Mouse (Mus musculus) layer of hippocampus, adult 11-12 months (tissue): ENCODE results near the gene Myo6.
A peak's percentile ranks its signal among the peaks of the same experiment; 100 is the strongest.

Experiments
- DNase-seq: peaks from one replicate; pipeline ENCODE4 v3.0.0; 2022; ENCODE audit warnings: low spot score

The Myo6 gene

GRCm38 (mm10) chr9:80164611-80165474 is at the start of gene Myo6:
Gene Myo6, plus strand, starts transcription at chr9:80165031.
- DNase-seq = peak; percentile 94

- no peak for DNase-seq
Measured at GRCm38 (mm10) chr9:80145992-80146587, 18.7 kb upstream of the Myo6 start.

GRCm38 (mm10) chr9:80149594-80149993 is 15.2 kb upstream of the Myo6 start:
- DNase-seq = no peak

- peak; percentile 69 for DNase-seq
Measured at GRCm38 (mm10) chr9:80155277-80155676, 9.6 kb upstream of the Myo6 start.

- DNase-seq = no peak
Measured at GRCm38 (mm10) chr9:80156780-80157179, 8.1 kb upstream of the Myo6 start.

- no peak for DNase-seq
Measured at GRCm38 (mm10) chr9:80157840-80158465, 6.9 kb upstream of the Myo6 start.

GRCm38 (mm10) chr9:80158937-80159336 is 5.9 kb upstream of the Myo6 start:
- DNase-seq = no peak

- no peak for DNase-seq
Measured at GRCm38 (mm10) chr9:80161451-80161850, 3.4 kb upstream of the Myo6 start.

- DNase-seq = no peak
Measured at GRCm38 (mm10) chr9:80163126-80163723, 1.6 kb upstream of the Myo6 start.

GRCm38 (mm10) chr9:80164191-80164590 is 640 bp upstream of the Myo6 start:
- no peak for DNase-seq

- DNase-seq = no peak
Measured at GRCm38 (mm10) chr9:80165690-80166089, 859 bp downstream of the Myo6 start.

GRCm38 (mm10) chr9:80166425-80166824 is 1.6 kb downstream of the Myo6 start:
- DNase-seq = no peak

DNA sequence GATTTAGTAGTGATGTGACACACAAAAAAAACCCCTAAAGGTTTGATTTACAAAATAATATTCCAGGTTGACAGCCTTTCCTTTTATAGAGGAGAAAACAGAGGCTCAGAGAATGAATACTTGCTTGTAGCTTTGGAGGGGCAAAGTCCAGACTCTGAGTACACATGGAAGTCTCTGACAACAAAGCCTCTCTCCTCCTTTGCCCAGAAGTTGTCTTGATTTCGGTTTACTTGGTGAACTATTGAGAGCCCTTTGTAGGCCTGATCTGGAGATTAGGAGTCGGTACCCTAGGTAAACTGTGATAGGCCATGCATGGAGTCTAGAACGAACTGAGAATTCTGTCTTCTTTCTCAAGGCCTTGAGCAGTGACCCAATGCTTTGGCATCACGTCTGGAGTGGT is 2.3 kb downstream of the Myo6 start:
- DNase-seq = no peak

DNA sequence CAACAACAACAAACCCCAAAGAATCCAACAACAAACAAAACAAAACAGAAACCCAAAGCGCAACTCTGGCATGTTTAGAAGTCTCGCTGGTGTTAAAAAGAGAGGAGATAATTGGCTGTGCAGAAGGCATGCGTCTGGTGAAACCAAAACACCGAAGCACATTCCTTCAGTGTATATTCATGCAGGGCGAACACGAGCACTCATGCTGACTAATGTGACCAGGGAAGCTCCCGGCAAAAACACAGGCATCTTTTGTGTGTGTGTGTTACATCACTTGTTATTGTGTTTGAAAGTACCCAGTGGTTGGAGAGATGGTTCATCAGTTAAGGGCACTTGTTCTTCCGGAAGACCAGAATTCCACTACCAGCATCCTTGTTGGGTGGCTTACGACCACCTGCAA is 4.7 kb downstream of the Myo6 start:
- no peak for DNase-seq

DNA sequence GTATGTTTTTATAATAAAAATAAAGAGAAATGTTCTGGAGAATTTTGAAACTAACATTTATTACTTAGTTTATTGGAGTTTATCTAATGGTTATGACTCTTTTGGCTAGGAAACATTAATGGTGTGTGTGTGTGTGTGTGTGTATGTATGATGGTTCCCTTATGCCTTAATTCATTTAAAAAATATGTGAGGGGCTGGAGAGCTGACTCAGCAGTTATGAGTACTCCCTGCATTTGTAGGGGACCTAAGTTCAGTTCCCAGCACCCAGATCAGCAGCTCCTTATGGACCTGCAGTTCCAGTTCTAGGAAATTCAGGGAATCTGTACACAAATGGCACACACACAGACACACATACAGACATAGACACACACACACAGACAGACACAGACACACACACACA is 6.4 kb downstream of the Myo6 start:
- no peak for DNase-seq

DNA sequence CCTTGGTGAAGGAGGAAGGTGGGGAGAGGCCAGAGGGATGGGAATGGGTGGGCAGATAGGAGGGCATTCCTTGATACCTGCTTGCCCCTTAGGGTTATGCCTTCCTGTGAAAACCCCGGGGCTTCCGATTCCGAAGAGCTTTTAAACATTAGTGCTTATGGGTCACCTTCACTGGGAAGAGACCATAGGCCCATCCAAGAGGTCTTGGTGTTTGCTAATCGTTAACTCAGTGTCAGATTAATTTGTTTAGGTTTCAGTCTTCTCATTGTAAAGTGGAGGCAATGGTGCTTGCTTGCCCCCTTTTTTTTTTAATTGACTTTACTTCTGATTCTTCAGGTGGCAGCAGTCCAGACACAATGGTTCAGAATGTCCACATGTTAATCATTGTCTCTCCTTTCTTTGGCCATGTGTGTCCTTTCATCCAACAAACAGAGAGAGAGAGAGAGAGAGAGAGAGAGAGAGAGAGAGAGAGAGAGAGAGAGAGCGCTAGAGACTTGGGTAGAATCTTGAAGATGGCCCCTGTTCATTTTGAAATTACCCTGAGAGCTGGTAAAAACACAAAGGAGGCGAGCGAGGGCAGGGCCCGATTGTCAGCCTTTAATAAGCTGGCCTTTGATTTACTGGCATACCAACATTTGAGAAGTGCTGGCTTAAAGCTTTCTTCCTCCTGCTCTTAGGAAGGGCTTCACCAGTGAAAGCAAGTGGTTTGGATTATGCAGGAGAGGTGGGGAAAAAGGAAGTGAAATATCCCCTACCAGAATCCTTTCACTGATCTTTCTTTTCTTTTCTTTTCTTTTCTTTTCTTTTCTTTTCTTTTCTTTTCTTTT is 7.8 kb downstream of the Myo6 start:
- no peak for DNase-seq

- DNase-seq = no peak
Measured at GRCm38 (mm10) chr9:80173629-80174028, 8.8 kb downstream of the Myo6 start.

DNA sequence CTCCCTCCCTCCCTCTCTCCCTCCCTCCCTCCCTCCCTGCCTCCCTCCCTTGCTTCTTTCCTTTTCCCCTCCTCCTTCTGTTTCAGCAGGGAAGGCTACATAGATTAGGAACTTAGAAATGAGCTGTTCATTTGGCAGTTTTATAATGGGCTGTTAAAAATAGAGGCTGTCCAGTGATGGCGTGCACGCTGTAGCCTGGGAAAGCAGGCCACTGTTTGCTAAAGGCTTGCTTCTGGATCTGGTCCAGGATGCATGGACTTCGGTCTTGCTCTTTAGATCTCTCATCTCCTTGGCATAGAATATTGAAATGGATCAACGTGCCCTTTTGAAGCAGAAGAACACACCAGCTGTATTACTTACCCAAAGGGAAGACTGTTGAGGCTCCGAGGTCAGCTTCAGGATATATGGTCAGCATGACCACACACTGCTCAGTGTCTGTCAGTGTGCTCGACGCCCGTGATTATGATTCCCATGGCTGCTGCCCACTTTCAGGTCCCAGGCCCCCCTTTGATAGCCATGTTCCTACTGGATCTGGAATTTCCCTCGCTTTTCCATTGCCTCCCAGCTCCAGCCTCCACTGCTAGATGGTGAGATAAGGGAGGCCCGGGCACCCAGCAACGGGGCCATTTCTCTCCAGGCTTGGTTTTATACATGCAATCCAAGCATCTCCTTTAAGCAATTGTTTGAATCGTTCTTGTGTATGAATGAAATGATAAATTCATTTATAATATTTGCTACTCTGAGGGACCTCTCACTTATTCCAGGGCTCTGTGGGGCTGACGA is 12.1 kb downstream of the Myo6 start:
- DNase-seq = no peak

- no peak for DNase-seq
Measured at GRCm38 (mm10) chr9:80178670-80179069, 13.8 kb downstream of the Myo6 start.

DNA sequence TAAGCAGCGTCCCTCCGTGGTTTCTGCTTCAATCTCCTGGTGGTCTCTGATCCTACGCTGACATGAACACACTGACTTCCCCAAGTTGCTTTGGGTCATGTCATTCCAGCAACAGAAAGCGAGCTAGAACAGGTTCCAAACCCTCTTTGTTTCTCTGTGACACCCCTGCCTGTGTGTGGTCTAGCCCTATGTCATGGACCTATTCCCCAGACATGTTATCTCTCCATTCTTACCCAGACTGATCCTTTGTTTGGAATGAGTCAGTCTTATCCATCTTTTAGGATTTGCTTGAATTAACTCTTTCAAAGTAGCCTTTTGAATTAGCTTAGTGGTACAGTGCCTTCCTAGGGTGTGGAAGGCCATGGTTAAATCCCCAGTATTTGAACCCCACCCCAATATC is 14.9 kb downstream of the Myo6 start:
- no peak for DNase-seq

DNA sequence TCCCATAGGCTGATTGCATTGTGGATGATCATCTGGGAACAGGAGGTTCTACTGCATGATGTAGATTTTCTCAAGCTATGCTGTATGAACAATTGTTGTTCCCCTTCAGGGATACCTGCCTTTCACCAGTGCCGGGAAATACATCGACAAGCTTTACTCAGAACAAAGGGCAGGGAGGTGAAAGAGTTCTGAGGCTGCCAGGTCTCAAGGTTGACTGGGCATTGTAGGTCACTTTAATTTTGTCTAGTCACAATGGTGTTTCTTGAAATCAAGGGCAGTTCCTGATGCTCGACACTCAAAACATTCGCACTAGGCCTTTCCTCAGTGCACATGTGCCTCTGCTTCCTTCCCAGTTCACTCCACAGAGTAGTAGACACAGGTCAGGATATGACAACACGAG is 15.9 kb downstream of the Myo6 start:
- DNase-seq = no peak
